Mouse (Mus musculus) naive thymus-derived CD4-positive, alpha-beta T cell, adult 2 months (primary cell): ENCODE measurements around the gene Krt84.

Experiments
- DNase-seq: peaks from one replicate; pipeline ENCODE4 v3.0.0-alpha.2; 2011; ENCODE audit warnings: low read depth

The Krt84 gene

DNA sequence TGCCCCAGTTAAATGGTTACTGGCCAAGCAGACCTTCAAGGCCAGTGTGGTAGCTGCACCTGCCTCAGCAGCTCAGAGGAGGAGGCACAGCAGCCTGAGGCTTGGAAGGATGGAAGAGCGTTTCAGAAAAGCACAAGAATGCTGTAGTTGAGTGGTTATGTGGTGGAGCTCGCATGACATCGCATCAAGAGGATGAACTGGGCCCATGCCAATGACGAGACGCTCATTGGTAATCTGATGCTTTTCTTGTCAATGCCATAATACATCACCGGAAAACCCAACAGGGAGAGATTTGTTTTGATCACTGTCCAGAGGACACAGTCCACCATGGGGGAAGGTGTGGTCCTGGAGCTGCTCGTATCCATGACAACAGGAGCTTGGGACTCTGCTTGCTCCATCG lies 37.4 kb downstream of the Krt84 start:
- DNase-seq: no peak

GRCm38 (mm10) chr15:101494203-101494602 lies 38.4 kb downstream of the Krt84 start:
- no peak for DNase-seq

DNA sequence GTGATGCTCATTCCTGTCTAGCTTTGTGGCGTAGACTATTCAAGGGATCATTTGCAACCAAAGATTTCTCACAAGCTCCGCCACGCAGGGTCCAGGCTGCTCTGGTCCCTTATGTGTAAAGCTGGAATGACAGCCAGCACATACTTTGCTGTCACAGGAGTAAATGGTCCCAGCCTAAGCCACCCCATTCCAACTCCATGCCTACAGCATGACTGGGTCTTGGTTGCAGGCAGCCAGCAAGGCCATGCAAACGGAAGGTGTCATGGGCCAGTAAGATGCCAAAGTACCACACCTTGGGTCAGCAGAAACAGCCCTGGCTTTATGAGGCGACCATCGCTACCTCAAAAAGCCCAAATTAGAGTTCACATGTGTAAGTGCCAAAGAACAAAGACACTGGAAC lies 38.9 kb downstream of the Krt84 start:
- DNase-seq: no peak

GRCm38 (mm10) chr15:101492718-101493117 lies 39.9 kb downstream of the Krt84 start:
- DNase-seq: no peak

DNA sequence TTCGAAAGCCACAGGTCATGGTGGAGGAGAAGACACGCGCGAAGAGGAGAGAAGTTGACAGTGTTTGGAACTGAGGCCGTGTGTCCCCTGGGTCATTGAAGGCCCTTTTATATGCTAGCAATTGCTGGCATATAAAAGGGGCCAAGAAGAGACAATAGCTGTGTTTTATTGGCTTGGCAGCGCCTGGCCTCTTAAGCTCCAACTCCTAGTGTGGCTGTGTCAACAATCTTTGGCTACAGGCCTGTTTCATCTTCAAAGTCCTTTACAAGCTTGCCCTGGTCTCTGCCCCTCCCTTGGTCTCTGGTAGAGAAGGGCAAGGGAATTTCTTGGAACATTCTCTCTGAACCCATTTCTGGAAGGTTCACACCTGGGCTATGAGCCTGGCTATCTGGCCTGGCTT lies 41.2 kb downstream of the Krt84 start, which contains the start of gene Krt83:
Krt83 (minus strand) TSS at position 82 of the 400 bp plus-strand sequence.
- DNase-seq: no peak

GRCm38 (mm10) chr15:101485911-101486635 lies 46.5 kb downstream of the Krt84 start:
- peak; percentile 28 for DNase-seq

DNA sequence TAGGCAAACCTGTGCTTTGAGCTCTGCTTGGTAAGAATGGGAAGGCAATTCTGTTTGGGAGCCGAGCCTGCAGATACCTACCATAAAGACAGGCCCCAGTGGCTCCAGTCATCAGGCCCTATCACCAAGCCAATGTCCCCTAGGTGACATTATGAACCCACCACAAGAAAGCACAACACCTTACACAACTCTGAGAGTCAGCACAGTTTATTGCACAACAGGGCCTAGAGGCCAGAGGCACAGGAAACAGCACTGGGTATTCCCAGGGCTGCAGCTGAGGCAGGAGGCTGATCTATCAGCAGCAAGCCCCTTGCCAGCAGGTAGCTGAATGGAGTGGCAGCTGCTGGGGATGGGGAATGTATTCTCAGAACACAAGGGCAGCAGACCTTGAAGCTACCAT lies 47.7 kb downstream of the Krt84 start:
- no peak for DNase-seq

- DNase-seq: no peak
Observed at GRCm38 (mm10) chr15:101483646-101484045, 49.0 kb downstream of the Krt84 start.

DNA sequence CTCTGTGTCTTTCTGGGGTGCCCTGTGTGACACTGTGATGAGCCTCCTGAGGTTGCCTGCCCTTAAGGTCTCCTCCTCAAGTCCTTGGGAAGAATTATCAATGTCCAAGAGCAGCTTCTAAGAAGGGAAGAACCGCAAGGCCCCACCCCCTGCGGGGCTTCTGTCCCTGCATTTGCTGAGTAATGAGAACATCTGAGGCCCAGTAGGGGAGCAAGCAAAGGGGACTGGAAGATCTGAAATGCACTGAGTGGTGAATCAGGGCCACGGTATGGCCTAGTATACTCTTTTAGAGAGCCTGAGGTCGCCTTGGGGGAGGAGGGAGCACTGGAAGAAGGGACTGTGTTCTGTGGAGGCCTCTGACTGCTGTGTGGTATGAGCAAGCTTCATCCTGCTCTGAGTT lies 50.6 kb downstream of the Krt84 start:
- no peak for DNase-seq

GRCm38 (mm10) chr15:101479666-101480060 lies 53.0 kb downstream of the Krt84 start:
- no peak for DNase-seq

DNA sequence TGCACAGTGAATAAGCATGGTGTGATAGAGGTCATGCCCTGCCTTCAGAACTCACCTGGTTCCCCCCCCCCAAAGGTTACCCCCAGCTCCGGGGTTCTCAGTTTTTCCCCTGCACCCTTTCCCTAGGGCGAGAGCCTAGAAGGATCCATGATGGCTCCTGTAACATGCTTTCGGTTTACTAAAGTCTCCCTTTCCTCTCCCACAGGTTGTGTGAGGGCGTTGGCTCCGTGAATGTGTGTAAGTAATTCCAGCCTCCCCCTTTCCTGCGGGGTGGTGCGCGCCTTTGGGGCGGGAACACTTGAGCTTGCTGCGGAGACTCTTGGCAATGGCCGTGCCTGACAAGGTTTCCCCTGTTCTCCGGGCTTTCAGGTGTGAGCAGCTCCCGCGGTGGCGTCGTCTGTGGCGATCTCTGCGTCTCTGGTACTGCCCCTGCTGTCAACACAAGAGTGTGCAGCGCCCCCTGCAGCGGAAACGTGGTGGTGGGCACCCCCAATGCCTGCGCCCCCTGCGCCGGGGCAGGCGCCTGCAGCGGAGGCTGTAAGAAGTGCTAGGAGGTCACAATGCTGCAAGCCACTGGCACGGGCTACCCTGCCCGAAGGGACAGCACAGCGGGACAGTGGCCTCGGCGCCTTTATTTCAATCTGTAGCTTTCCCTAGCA lies 53.5 kb downstream of the Krt84 start:
- peak; percentile 33 for DNase-seq
